Mouse (Mus musculus) A20 (cell line): ENCODE measurements at regions not wholly inside any gene's neighbourhood (a gene's known extent, or its start where the extent isn't known, plus 50 kb on each side); places are given as distances from the start of the nearest gene placed in this dataset.

ENCODE experiments used
- DNase-seq: peaks from one replicate; pipeline ENCODE4 v3.0.0-alpha.2; 2011; ENCODE audit warnings: low read depth, low spot score

GRCm38 (mm10) chrX:163812431-163812830 is 51.3 kb upstream of the Rnf138rt1 start:
- DNase-seq, result no peak

DNA sequence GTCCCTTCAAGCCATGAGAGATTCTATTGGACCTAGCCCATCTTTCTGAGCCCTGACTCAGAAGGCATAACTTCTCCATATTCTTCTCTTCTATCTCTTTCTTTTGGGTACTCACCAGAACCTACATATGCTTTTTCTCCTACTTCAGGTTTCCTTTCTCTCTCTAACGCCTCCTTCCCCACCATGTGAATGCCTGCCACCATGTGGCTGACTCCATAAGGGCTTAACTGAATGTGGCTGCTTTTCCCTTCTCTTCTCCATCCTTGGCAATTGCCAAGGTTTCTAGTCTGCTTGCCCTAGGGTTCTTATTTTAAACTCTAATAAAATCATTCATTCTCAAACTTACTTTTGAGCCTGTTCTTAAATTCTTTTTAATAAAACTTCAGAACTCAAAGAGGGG is 53.7 kb upstream of the Rnf138rt1 start:
- DNase-seq, result no peak

- peak; percentile 36 for DNase-seq
Observed at GRCm38 (mm10) chrX:163822298-163822697, 61.2 kb upstream of the Rnf138rt1 start.

- DNase-seq, result peak; percentile 61
Observed at GRCm38 (mm10) chrX:163827461-163827860, 66.3 kb upstream of the Rnf138rt1 start.

DNA sequence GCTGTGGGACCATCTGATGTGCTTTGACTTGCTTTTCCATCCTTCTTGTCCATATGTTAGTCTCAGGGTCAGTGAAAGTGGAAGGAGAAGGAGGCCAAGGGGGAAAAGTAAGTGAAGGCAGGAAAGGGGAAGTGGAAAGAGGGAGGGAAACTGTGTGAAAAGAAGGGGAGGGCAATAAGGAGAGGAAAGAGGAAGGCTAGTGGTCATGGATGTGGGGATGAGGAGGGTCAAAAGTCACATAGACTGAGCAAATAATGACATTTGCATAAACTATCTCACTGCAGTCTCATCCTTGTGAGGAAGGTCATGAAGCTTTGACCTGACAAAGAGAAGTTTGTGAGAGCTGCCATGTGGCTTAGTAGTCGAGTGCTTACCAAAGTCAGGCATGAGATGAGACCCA is 63.4 kb upstream of the Ap1s2 start:
- DNase-seq, result no peak

DNA sequence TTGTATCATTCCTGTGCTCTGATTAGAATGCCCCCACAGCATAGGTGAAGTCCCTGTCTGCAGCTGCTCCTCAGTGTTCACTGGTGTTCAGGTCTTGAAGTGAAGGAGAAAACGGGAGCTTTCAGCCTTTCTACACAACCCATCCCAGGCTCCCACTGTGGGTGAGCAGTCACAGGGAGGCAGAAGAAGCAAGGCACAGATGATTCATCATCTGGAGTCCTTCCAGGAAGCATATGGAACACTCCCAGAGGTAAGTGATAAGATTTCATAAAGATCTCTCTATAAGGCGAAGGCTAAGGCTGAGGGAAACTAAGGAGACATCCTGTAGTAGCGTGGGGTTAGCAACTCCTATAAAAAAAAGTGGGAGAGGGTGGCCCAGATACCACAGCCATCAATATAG is 61.9 kb upstream of the Ap1s2 start:
- no peak for DNase-seq

- no peak for DNase-seq
Observed at GRCm38 (mm10) chrX:163847651-163848050, 61.2 kb upstream of the Ap1s2 start.

GRCm38 (mm10) chrX:163848510-163849199 is 60.2 kb upstream of the Ap1s2 start:
- peak; percentile 60 for DNase-seq

DNA sequence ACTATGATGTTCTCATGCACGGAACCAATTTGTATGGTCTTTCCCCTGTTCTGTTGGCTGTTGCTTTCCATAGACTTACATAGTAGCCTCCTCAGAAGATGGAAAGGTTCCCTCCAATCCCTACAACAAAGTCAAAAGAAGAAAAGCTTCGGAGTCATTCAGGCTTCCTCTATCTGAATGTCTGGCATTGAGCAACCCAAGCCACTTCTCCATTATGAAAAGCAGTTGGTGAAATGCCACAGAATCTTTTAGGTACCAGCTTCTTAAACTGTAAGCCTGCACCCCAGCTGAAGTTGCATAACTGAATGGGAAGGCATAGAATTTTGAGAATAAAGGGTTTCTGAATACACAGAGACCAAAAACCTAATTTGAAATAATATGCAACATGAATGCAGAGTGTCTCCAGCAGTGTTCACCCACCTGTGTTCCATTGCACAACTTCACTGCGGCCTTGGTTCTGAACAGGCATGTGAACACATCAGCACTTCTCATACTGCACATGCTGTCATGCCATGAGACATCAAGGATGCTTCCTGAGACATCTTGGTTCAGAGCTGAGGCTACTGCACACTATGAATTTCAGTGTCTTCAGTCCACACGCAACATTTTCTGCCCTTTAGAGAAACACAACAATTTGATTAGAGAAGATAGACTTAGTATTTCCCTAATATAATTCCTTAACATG is 57.8 kb upstream of the Ap1s2 start:
- no peak for DNase-seq

DNA sequence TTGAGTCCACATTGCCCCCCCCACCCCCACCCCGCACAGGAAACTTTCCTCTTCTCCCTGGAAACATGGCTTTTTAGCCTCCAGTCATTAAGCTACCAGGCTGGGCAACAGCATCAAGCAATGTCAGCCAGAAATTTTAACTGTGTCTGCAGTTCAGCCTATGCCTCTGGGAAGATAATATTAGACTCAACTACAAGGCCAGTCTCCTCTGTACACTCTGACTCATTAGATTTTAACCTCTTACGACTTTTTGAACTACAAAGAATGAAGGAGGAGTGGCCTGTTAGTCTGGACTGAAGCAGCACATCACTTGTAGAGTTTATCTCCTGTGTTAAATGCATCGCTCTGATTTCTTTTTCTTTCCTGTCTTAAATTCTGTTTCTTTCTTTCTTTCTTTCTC is 50.3 kb upstream of the Ap1s2 start:
- no peak for DNase-seq
